Mouse (Mus musculus) liver, postnatal 0 days (tissue): ENCODE data around the gene Tbc1d10a. TPM values are rescaled to one million over a fixed set of nuclear protein-coding genes. Genes with fewer than 3 reads are reported as not detected.
A peak's percentile ranks its signal among the peaks of the same experiment; 100 is the strongest.

Experiments used
- ATAC-seq: fragments of 200-750 bp; cut with Nextera tagmentation; 2 replicates; pipeline ENCODE4 v1.8.0; 2017; ENCODE audit warnings: mild to moderate bottlenecking, moderate library complexity
- DNase-seq: peaks from one replicate; pipeline ENCODE4 v3.0.0-alpha.2; 2016
- H3K27ac ChIP-seq: fragments of 300-500 bp; sonication (generic); 2 replicates; pipeline ENCODE4 v1.5.1; 2014; ENCODE audit warnings: antibody characterized with exemption, moderate library complexity, mild to moderate bottlenecking, low read depth
- H3K27me3 ChIP-seq: fragments of 300-500 bp; sonication (generic); 2 replicates; pipeline ENCODE4 v1.6.1; 2014; ENCODE audit warnings: low read length, control low read depth, mixed read lengths; ENCODE audit not compliant: insufficient read depth
- H3K36me3 ChIP-seq: fragments of 300-500 bp; sonication (generic); replicated peaks from 2 replicates; pipeline ENCODE4 v1.6.1; 2014; ENCODE audit warnings: mild to moderate bottlenecking, control low read depth, low read length, moderate library complexity, mixed read lengths; ENCODE audit not compliant: insufficient read depth
- H3K4me1 ChIP-seq: fragments of 300-500 bp; sonication (generic); 2 replicates; pipeline ENCODE4 v1.6.1; 2014; ENCODE audit warnings: antibody characterized with exemption, mild to moderate bottlenecking, control low read depth; ENCODE audit not compliant: insufficient read depth
- H3K4me2 ChIP-seq: fragments of 300-500 bp; sonication (generic); 2 replicates; pipeline ENCODE4 v1.6.1; 2014; ENCODE audit warnings: low read depth, mild to moderate bottlenecking, low read length, moderate library complexity, mixed read lengths
- H3K4me3 ChIP-seq: fragments of 300-500 bp; sonication (generic); 2 replicates; pipeline ENCODE4 v1.5.1; 2014; ENCODE audit warnings: low read depth, low read length
- H3K9ac ChIP-seq: fragments of 300-500 bp; sonication (generic); replicated peaks from 2 replicates; pipeline ENCODE4 v1.6.1; 2014; ENCODE audit warnings: mild to moderate bottlenecking, moderate library complexity
- H3K9me3 ChIP-seq: fragments of 300-500 bp; sonication (generic); 2 replicates; pipeline ENCODE4 v1.6.1; 2016; ENCODE audit warnings: mild to moderate bottlenecking, control low read depth, low read length, mixed read lengths
- CTCF ChIP-seq: sonication (generic); IDR thresholded peaks from 2 replicates; pipeline ENCODE4 v1.5.1; 2016; ENCODE audit warnings: antibody characterized with exemption, low read depth
- EP300 ChIP-seq: IDR thresholded peaks from 2 replicates; pipeline ENCODE4 v1.6.1; 2016; ENCODE audit warnings: antibody characterized with exemption, low read depth, mild to moderate bottlenecking
- WGBS: fragments of 180-500 bp; shearing (Covaris S2); extraction: QIAGEN DNeasy Blood & Tissue Kit; methylation state at CpG from one replicate; pipeline ENCODE4 v1.1.7; 2014; ENCODE audit not compliant: insufficient replicate concordance; 5-methylcytosine and 5-hydroxymethylcytosine counted together
- polyA plus RNA-seq: library from polyadenylated mRNA; unstranded; fragments of >200 nt; fragmentation: Nextera tagmentation; extraction: Ambion mirVana; gene quantifications from 2 replicates; pipeline ENCODE4 v1.2.1, GENCODE M21; 2015

Tbc1d10a gene
- polyA plus RNA-seq, 1 experiment from 2014 or later: 5.6 TPM

DNA sequence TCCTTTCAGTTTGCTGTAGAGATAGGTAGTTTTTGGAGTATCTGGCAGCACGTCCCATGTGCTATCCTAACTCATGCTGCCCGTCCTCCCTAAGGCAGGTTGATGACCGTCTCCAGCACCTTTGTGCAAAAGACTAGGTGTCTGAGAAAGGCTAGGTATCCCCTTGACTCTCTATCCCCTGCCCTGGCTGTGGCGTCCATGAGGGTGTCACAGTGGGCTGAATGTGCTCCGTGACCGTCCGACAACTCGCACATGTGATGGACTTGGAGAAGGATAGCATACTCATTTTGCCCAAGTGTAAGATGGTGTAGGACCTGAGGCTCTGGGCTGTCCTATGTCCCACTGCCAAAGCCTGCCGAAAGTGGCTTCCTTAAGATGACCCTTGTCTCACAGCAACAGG, 21.1 kb downstream of the Tbc1d10a start:
- no peaks in the 10 kb centered on the region for H3K9me3 ChIP-seq
- WGBS: 81% methylated on average over 9 of the region's 9 CpGs
- peaks cover 27% of the 10 kb centered on the region for H3K36me3 ChIP-seq
- no peaks in the 10 kb centered on the region for H3K27me3 ChIP-seq
- peaks cover 6% of the 10 kb centered on the region; the same call in 1 of the 2 replicates for H3K4me1 ChIP-seq
- H3K9ac ChIP-seq: no peak overlapping the region
- H3K4me3 ChIP-seq: no peak overlapping the region
- TF ChIP-seq EP300: no peak
- TF ChIP-seq CTCF: no peak
- ATAC-seq: no peak
- DNase-seq: no peak
- no peak overlapping the region for H3K4me2 ChIP-seq
- H3K27ac ChIP-seq: no peak overlapping the region

DNA sequence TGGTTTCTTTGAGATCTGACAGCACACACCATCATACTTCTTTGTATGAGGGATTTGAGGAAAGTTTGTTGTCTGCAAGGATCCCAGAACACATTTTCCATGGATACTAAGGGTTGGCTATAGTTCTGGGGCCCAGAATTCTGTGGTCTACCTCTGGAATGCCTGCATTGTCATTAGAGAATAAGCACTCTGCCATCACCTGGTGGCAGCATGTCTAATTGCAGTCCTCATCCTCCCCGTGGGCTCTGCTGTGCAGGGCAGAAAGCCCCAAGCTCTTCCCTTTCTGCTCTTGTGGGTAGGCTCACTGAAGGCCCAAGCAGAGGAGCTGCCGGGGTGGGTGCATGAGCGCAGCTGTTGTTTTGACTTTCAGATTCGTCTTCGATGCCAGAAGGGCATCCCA, 23.0 kb downstream of the Tbc1d10a start:
- peaks cover 31% of the 10 kb centered on the region for H3K36me3 ChIP-seq
- TF ChIP-seq EP300 (no peak), CTCF (peak; percentile 74)
- no peaks in the 10 kb centered on the region for H3K27me3 ChIP-seq
- WGBS: 70% methylated on average over 5 of the region's 5 CpGs
- H3K9ac ChIP-seq: no peak overlapping the region
- DNase-seq (no peak), ATAC-seq (no peak)
- H3K27ac ChIP-seq: no peak overlapping the region
- H3K9me3 ChIP-seq: no peaks in the 10 kb centered on the region
- no peaks in the 10 kb centered on the region for H3K4me1 ChIP-seq
- no peak overlapping the region for H3K4me3 ChIP-seq
- no peak overlapping the region for H3K4me2 ChIP-seq

DNA sequence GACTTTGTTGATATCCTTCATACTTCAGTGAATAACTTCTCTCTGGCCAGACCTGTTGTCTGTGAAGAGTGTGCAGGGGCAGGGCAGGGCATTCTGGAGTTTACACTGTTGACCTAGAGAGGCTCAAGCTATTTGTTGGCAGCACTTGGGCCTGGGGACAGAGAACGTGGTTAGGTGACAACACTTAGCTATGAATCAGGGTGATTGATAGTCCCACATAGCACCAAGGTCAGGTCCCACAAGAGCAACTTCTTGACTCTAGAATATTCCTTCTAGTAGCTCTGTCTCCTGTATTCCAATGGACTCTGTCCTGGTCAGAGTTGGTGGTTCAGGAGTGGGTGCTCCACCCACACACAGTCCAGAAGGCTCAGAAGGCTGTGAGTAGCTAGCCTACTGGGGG, 24.2 kb downstream of the Tbc1d10a start:
- WGBS: 67% methylated on average over 1 of the region's 1 CpGs
- H3K36me3 ChIP-seq: peaks cover 34% of the 10 kb centered on the region
- DNase-seq: no peak

DNA sequence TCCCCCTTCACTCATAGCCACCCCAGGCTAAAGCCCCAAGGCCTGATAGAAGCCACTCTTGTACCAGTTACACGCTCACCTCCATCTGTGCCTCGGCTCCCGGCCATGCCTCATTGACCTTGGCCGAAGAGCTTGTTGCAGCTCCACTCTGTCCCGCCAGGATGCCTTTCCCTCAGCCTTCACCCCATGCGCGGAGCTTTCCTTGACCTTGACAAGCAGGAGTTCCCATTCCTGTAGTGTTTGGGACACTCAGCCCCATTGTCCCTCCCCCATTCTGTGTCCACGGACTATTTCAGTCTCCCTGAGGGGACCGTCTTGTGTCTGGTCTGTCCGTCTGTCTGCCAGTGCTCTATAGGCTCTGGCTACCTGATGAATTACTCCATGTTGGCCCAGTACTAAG, 26.5 kb downstream of the Tbc1d10a start:
- no peak for DNase-seq
- Histone ChIP-seq H3K9ac (no peak overlapping the region), H3K4me1 (peaks cover 1% of the 10 kb centered on the region; the same call in 1 of the 2 replicates), H3K9me3 (no peaks in the 10 kb centered on the region), H3K27ac (no peak overlapping the region), H3K4me2 (no peak overlapping the region), H3K36me3 (peaks cover 26% of the 10 kb centered on the region), H3K4me3 (no peak overlapping the region), H3K27me3 (no peaks in the 10 kb centered on the region)
- WGBS: 89% methylated on average over 10 of the region's 10 CpGs
- no peak for ATAC-seq
- no peak for TF ChIP-seq EP300

More for the DNA sequence above, 24.2 kb downstream of the Tbc1d10a start:
- H3K9me3 ChIP-seq: no peaks in the 10 kb centered on the region
- no peak overlapping the region for H3K9ac ChIP-seq
- H3K27ac ChIP-seq: no peak overlapping the region
- H3K27me3 ChIP-seq: no peaks in the 10 kb centered on the region
- no peak overlapping the region for H3K4me2 ChIP-seq
- no peak for ATAC-seq
- H3K4me1 ChIP-seq: no peaks in the 10 kb centered on the region
- no peak overlapping the region for H3K4me3 ChIP-seq
- TF ChIP-seq EP300 (no peak), CTCF (no peak)

DNA sequence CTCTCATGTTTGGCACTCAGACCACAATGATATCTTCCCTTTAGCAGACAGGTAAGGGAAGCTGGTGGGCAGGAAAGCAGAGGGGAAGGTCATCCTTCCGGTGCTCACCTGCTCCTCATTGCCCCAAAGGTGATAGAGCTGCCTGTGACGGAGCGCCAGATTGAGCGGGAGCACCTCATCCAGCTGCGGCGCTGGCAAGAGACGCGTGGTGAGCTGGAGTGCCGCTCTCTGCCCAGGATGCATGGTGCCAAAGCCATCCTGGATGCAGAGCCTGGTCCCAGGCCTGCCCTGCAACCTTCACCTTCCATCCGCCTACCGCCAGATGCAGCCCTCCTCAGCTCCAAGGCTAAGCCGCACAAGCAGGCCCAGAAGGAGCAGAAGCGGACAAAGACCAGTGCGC, 28.0 kb downstream of the Tbc1d10a start:
- Histone ChIP-seq H3K9me3 (no peaks in the 10 kb centered on the region), H3K9ac (no peak overlapping the region), H3K4me3 (no peak overlapping the region), H3K4me2 (no peak overlapping the region), H3K4me1 (peaks cover 8% of the 10 kb centered on the region; the same call in 1 of the 2 replicates), H3K36me3 (peaks cover 23% of the 10 kb centered on the region), H3K27me3 (0 out of 2 replicates have a peak, but pooled peaks cover 7% of the 10 kb centered on the region), H3K27ac (no peak overlapping the region)
- DNase-seq (no peak), ATAC-seq (no peak)
- 88% methylated on average over 14 of the region's 14 CpGs for WGBS
- TF ChIP-seq CTCF (no peak), EP300 (no peak)

DNA sequence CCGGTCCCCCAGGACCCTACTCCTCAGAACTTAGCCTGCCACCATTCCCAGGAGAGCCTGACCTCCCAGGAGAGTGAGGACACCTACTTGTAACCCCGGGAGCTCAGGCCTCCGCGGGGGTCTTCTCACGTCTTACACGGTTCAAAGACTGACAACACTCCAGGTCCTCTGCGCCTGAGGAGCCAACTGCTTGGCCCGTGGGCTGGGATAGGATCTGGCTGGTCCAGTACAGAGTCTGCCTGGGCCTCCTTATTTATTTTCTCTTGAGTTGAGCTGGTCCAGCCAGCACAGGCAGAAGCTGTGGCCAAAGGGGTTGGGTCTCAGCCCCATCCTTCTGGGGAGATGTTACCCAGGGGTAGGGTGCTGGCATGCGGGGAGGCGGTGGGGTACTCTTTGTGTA, 28.5 kb downstream of the Tbc1d10a start:
- Histone ChIP-seq H3K9me3 (no peaks in the 10 kb centered on the region), H3K4me3 (no peak overlapping the region), H3K27me3 (0 out of 2 replicates have a peak, but pooled peaks cover 7% of the 10 kb centered on the region), H3K36me3 (peaks cover 18% of the 10 kb centered on the region), H3K9ac (no peak overlapping the region), H3K4me2 (no peak overlapping the region), H3K4me1 (peaks cover 9% of the 10 kb centered on the region), H3K27ac (no peak overlapping the region)
- no peak for DNase-seq
- ATAC-seq: no peak
- no peak for TF ChIP-seq CTCF
- TF ChIP-seq EP300: no peak
- 84% methylated on average over 10 of the region's 10 CpGs for WGBS
